Mouse (Mus musculus) heart, embryonic 11.5 days (tissue): ENCODE measurements around the gene Cdh5. TPM values are rescaled to one million over a fixed set of nuclear protein-coding genes. Genes with fewer than 3 reads are reported as not detected.

ENCODE experiments used
- ATAC-seq: fragments of 200-750 bp; cut with Nextera tagmentation; replicated peaks from 2 replicates; pipeline ENCODE4 v1.8.0; 2017; ENCODE audit warnings: moderate library complexity; ENCODE audit not compliant: insufficient number of reproducible peaks, low FRiP score, low TSS enrichment
- H3K27ac ChIP-seq: fragments of 300-500 bp; sonication (generic); 2 replicates; pipeline ENCODE4 v1.5.1; 2014; ENCODE audit warnings: mild to moderate bottlenecking, low read depth, low read length
- H3K27me3 ChIP-seq: fragments of 300-500 bp; sonication (generic); 2 replicates; pipeline ENCODE4 v1.6.1; 2014; ENCODE audit warnings: mild to moderate bottlenecking, low read length, mixed read lengths; ENCODE audit not compliant: control insufficient read depth, insufficient read depth
- H3K36me3 ChIP-seq: fragments of 300-500 bp; sonication (generic); 2 replicates; pipeline ENCODE4 v1.6.1; 2014; ENCODE audit warnings: mild to moderate bottlenecking, low read length, moderate library complexity, mixed read lengths; ENCODE audit not compliant: control insufficient read depth, insufficient read depth
- H3K4me1 ChIP-seq: fragments of 300-500 bp; sonication (generic); 2 replicates; pipeline ENCODE4 v1.6.1; 2014; ENCODE audit warnings: low read length; ENCODE audit not compliant: control insufficient read depth, insufficient read depth
- H3K4me2 ChIP-seq: fragments of 300-500 bp; sonication (generic); 2 replicates; pipeline ENCODE4 v1.6.1; 2014; ENCODE audit warnings: mild to moderate bottlenecking, moderate library complexity
- H3K4me3 ChIP-seq: fragments of 300-500 bp; sonication (generic); 2 replicates; pipeline ENCODE4 v1.5.1; 2014; ENCODE audit warnings: low read depth, low read length
- H3K9ac ChIP-seq: fragments of 300-500 bp; sonication (generic); 2 replicates; pipeline ENCODE4 v1.6.1; 2014; ENCODE audit warnings: mild to moderate bottlenecking, low read depth, low read length, moderate library complexity
- H3K9me3 ChIP-seq: fragments of 300-500 bp; sonication (generic); replicated peaks from 2 replicates; pipeline ENCODE4 v1.6.1; 2016; ENCODE audit warnings: low read length; ENCODE audit not compliant: control insufficient read depth
- WGBS: fragments of 180-500 bp; shearing (Covaris S2); extraction: QIAGEN DNeasy Blood & Tissue Kit; methylation state at CpG from one replicate; pipeline ENCODE4 v1.1.7; 2014; ENCODE audit not compliant: insufficient replicate concordance; 5-methylcytosine and 5-hydroxymethylcytosine counted together
- polyA plus RNA-seq: library from polyadenylated mRNA; unstranded; fragments of >200 nt; fragmentation: Nextera tagmentation; extraction: Ambion mirVana; gene quantifications from 2 replicates; pipeline ENCODE4 v1.2.1, GENCODE M21; 2014

Cdh5 gene
- polyA plus RNA-seq, 1 experiment from 2014 or later: 42.6 TPM

DNA sequence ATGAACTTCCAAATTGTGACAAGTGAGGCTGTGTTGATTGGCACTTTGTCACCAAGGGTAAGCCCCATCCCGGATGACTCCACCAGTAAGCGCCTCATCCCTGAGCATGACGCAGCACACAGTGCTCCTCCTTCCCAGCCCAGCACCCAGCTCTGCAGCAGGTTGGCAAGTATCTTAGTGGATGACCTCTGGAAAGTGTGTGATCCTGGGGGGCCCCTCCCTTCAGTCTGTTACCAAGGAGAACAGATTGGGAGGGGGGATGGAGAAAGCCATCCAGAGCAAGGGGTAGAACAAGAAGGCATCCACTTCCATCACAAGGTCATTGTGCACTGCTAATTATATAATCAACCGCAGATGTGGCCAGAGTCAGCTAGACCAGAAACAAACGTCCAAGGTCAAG is 59.3 kb downstream of the Cdh5 start:
- no peaks in the 10 kb centered on the region for H3K27me3 ChIP-seq
- H3K4me2 ChIP-seq: no peak overlapping the region
- H3K9me3 ChIP-seq: no peaks in the 10 kb centered on the region
- H3K36me3 ChIP-seq: no peaks in the 10 kb centered on the region
- no peak overlapping the region for H3K27ac ChIP-seq
- no peak overlapping the region for H3K4me3 ChIP-seq
- no peaks in the 10 kb centered on the region for H3K4me1 ChIP-seq
- WGBS: 71% methylated on average over 5 of the region's 5 CpGs
- ATAC-seq: no peak
- no peak overlapping the region for H3K9ac ChIP-seq

GRCm38 (mm10) chr8:104169461-104169860 is 68.0 kb downstream of the Cdh5 start:
- H3K27ac ChIP-seq: no peak overlapping the region
- H3K27me3 ChIP-seq: peaks cover 55% of the 10 kb centered on the region
- no peaks in the 10 kb centered on the region for H3K36me3 ChIP-seq
- H3K4me2 ChIP-seq: no peak overlapping the region
- ATAC-seq: no peak
- H3K4me3 ChIP-seq: no peak overlapping the region
- H3K9ac ChIP-seq: no peak overlapping the region
- no peaks in the 10 kb centered on the region for H3K4me1 ChIP-seq
- H3K9me3 ChIP-seq: no peaks in the 10 kb centered on the region
- WGBS: 66% methylated on average over 3 of the region's 3 CpGs

- Histone ChIP-seq H3K36me3 (no peaks in the 10 kb centered on the region), H3K4me1 (no peaks in the 10 kb centered on the region), H3K9ac (peak within 1 kb of the TSS; percentile 67), H3K27ac (no peak within 1 kb of the TSS), H3K27me3 (peaks cover 55% of the 10 kb centered on the region), H3K4me2 (peak within 1 kb of the TSS; percentile 100), H3K4me3 (peak within 1 kb of the TSS; percentile 68), H3K9me3 (no peaks in the 10 kb centered on the region)
- ATAC-seq: peak; percentile 74
- 1% methylated on average over 79 of the region's 87 CpGs for WGBS
Measured at GRCm38 (mm10) chr8:104170118-104171049, 69.0 kb downstream of the Cdh5 start, which contains the start of gene Bean1. TSS of gene Bean1 (plus strand) at chr8:104170442.

GRCm38 (mm10) chr8:104171050-104171620 is 69.7 kb downstream of the Cdh5 start:
- H3K27me3 ChIP-seq: peaks cover 55% of the 10 kb centered on the region
- peak overlapping the region; percentile 68 for H3K4me3 ChIP-seq
- H3K27ac ChIP-seq: no peak overlapping the region
- ATAC-seq: no peak
- H3K4me2 ChIP-seq: peak overlapping the region; percentile 100
- peak overlapping the region; percentile 67 for H3K9ac ChIP-seq
- H3K36me3 ChIP-seq: no peaks in the 10 kb centered on the region
- 4% methylated on average over 32 of the region's 32 CpGs for WGBS
- no peaks in the 10 kb centered on the region for H3K4me1 ChIP-seq
- no peaks in the 10 kb centered on the region for H3K9me3 ChIP-seq

GRCm38 (mm10) chr8:104172420-104172819 is 71.0 kb downstream of the Cdh5 start:
- WGBS: 84% methylated on average over 6 of the region's 6 CpGs
- Histone ChIP-seq H3K9me3 (no peaks in the 10 kb centered on the region), H3K27me3 (peaks cover 55% of the 10 kb centered on the region), H3K4me2 (no peak overlapping the region), H3K4me3 (no peak overlapping the region), H3K4me1 (no peaks in the 10 kb centered on the region), H3K9ac (no peak overlapping the region), H3K27ac (no peak overlapping the region), H3K36me3 (no peaks in the 10 kb centered on the region)
- no peak for ATAC-seq

- H3K9me3 ChIP-seq: no peaks in the 10 kb centered on the region
- WGBS: 44% methylated on average over 8 of the region's 8 CpGs
- no peak overlapping the region for H3K9ac ChIP-seq
- ATAC-seq: 0 out of 2 replicates have a peak, but pooled peaks have one; percentile 39
- no peaks in the 10 kb centered on the region for H3K36me3 ChIP-seq
- H3K27ac ChIP-seq: no peak overlapping the region
- H3K4me3 ChIP-seq: no peak overlapping the region
- H3K4me1 ChIP-seq: no peaks in the 10 kb centered on the region
- peaks cover 33% of the 10 kb centered on the region for H3K27me3 ChIP-seq
- no peak overlapping the region for H3K4me2 ChIP-seq
Measured at GRCm38 (mm10) chr8:104175848-104176527, 74.6 kb downstream of the Cdh5 start.

- no peaks in the 10 kb centered on the region for H3K4me1 ChIP-seq
- no peak overlapping the region for H3K9ac ChIP-seq
- H3K27ac ChIP-seq: no peak overlapping the region
- H3K36me3 ChIP-seq: no peaks in the 10 kb centered on the region
- H3K4me3 ChIP-seq: no peak overlapping the region
- no peak overlapping the region for H3K4me2 ChIP-seq
- no peak for ATAC-seq
- peaks cover 22% of the 10 kb centered on the region for H3K27me3 ChIP-seq
- H3K9me3 ChIP-seq: no peaks in the 10 kb centered on the region
- 85% methylated on average over 4 of the region's 4 CpGs for WGBS
Measured at GRCm38 (mm10) chr8:104177054-104177453, 75.6 kb downstream of the Cdh5 start.

GRCm38 (mm10) chr8:104184905-104185304 is 83.5 kb downstream of the Cdh5 start:
- H3K4me2 ChIP-seq: no peak overlapping the region
- no peaks in the 10 kb centered on the region for H3K9me3 ChIP-seq
- no peak overlapping the region for H3K4me3 ChIP-seq
- H3K36me3 ChIP-seq: no peaks in the 10 kb centered on the region
- no peaks in the 10 kb centered on the region for H3K4me1 ChIP-seq
- no peak for ATAC-seq
- no peak overlapping the region for H3K27ac ChIP-seq
- WGBS: 23% methylated on average over 6 of the region's 6 CpGs
- no peak overlapping the region for H3K9ac ChIP-seq
- no peaks in the 10 kb centered on the region for H3K27me3 ChIP-seq
